Mouse (Mus musculus): ENCODE results near the gene Ccdc71.

DNA sequence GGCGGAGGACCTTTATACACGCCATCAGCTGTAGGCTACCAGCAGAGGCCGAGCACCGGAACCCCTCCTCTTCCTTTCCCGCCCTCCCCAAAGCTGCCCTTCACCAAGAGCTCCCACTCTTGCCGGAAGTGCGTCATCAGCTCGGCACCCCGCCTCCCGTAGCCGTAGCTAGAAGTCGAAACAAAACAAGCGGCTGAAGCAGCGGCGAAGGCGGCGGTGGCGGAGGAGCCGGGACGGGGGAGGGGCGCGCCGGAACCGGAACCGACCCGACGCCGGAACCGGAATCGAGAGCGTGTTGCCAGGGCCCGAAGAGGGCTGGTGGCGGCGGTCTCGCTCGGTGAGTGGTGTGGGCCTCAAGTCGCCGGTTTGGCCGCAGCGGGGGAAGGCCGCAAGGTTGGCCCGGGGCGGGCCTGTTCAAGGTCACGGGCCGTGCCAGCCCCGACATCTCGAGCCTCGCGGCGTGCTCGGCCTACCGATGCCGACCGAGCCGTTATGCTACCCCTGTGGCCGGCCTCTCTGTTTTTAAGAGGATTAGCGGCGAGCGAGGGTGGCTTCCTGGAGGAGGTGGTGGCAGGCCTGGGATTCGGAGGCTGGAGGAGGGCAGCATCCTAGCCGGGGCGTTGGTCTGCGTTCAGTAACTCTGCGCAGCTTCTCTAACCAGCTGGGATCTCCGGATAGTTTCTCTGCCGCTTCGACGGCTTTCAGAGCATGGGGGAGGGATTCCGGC is 30.4 kb downstream of the Ccdc71 start, which contains the start of gene Usp19:
- TF ChIP-seq CTCF (IDR thresholded peaks at IDR 0.05): 0 out of 2 replicates have a peak, but pooled peaks have one; percentile 11
- peak; percentile 92 for TF ChIP-seq EP300 (IDR thresholded peaks at IDR 0.05; ENCODE audit: insufficient read depth, low read depth, low read length)
- TF ChIP-seq POLR2A (IDR thresholded peaks at IDR 0.05; ENCODE audit: insufficient read depth, low read depth, low read length): peak; percentile 84
